Mouse (Mus musculus) adrenal gland, postnatal 25 days (tissue): ENCODE measurements around the gene Pyroxd2. TPM values are rescaled to one million over a fixed set of nuclear protein-coding genes. Genes with fewer than 3 reads are reported as not detected.

Source experiments
- DNase-seq: peaks from one replicate; pipeline ENCODE4 v3.0.0; 2021; ENCODE audit warnings: mixed read lengths
- total RNA-seq: library from RNA; stranded (reverse); gene quantifications from 2 replicates; pipeline ENCODE4 v1.2.3, GENCODE M21; 2021

Pyroxd2 gene
- total RNA-seq, 1 experiment from 2014 or later = 47.5 TPM

DNA sequence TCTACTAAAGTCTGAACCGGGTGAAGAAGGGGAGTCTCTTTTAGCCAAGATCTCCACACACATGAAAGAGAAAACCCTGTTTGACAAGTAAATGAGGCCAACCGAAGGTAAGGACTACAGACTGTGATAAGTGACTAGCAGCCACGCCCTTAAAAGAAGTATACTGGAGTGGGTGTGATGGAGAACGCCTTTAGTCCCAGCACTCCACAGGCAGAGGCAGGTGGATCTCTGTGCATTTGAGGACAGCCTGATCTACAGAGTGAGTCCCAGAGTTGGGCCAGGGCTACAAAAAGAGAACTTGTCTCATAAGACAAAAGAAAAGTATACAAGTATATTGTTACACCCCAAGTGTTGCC is 6.7 kb downstream of the Pyroxd2 start:
- DNase-seq = no peak

DNA sequence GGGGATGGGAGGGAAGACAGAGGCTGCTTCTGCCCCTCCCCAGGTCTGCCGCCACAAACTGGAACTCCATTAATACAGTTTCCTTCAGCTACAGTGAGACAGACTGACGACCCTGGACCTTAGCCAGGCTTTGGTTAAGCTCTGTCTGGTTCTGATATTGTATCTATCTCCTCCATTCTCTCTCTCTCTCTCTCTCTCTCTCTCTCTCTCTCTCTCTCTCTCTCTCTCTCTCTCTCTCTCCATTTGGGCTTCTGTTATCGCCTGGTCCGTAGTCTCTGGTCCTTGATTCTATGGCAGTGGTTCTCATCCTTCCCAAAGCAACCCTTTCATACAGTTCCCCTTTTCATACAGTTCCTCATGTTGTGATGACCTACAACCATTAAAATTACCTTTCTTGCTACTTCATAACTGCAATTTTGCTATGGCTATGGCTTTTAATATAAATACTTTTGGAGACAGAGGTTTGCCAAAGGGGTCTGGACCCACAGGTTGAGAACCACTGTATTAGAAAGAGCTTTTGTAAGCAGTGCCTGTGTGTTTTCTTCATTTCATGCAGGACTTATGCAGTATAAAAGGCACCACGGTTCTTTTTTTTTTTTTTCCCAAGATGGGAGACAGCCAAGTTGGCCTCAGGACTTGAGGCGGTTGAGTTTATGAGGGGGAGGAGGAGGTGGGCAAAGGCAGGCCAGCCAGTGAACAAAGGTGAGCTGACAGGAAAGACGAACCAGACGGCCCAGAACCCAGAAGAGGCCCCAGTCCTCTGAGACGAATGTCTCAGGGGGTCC is 7.3 kb downstream of the Pyroxd2 start:
- DNase-seq = no peak

DNA sequence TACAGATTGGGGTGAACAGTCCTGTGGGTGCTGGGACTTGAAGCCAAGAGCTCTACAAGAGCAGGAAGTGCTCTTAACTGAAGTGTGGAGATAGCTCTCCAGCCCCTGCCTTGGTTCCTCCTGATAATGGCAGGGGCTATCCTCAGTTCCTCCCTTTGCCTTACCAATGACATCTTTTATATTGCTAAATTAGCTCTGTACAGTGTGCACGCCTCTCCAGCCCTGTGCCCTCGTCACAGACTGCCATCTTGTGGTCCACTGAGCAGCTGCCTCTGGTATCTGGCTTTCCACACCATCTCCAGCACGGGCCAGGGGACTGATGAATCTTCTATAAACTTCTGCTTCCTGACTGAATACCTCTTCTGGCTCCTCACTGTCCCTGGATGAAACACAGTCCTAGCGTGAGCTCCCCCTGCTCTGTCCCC is 8.4 kb downstream of the Pyroxd2 start:
- peak; percentile 61 for DNase-seq

DNA sequence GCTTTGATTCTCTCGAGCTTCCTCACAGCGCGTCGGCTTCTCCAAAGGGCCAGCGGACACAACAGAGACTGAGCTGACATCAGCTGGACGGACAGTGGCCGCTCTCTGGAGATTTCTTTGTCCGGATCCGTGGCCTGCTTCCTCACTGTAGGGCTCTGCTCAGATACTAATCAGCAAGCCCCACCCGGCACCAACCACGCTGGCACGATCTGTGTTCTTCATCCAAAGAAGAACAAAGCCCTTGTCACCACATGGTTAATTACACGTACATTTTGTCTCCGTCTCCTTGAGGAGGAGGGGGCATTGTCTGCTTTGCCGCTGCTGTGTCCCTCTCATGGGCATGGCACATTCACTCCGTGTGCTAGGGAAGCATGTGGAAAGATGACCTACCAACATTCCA is 9.3 kb downstream of the Pyroxd2 start:
- DNase-seq = no peak

DNA sequence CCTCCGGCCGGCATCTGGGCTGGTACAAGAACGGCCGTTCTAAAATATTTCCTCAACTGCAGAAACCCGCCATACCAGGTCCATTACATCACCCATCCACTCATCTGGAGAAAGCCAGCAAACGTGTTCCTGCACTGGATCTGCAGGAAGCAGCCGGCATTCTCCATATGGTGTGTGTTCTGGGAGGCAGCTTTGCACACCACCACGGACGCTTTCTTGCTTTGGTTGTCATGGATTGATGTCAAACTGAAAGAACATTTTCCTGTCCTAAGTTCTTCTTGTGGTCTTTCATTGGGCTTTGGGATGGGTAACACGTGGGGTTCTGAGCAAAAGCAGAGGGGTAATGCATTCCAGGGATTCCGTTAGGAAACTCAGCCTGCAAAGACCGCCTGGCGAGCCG is 10.7 kb downstream of the Pyroxd2 start:
- no peak for DNase-seq

DNA sequence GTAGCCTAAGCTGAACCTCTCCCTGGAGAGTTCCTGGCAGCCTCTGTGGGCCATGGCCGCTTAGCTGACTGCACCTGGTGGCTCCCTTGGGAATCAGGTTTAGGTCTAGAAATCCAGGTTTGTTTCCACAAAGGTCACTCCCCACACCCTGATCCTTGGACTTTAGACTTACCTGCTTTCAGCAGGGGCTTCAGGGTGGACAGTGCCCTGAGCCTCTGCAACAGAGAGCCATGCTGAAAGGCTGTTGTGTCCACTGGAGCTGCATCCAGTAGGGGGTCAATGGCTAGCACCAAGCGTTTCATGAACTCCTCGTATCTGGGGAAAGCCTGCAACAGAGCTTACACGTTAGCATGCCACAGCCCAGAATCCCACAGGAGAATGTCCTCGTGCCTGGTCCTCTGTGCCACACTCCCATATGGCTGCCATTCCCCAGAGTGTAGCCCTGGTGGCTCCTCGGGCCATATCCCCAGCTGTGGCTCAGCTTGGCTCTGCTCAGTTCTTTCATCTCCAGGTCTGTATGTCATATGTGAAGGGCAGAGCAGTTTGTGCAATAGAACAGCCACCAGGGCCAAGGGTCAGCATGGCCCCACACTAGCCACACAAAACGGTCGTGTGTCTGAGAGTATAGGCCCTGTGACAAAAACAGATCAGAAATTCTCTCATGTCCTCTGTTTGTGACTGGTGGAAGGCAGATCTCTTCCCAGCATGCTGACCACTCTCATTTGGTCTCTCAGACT is 12.2 kb downstream of the Pyroxd2 start:
- DNase-seq = no peak

DNA sequence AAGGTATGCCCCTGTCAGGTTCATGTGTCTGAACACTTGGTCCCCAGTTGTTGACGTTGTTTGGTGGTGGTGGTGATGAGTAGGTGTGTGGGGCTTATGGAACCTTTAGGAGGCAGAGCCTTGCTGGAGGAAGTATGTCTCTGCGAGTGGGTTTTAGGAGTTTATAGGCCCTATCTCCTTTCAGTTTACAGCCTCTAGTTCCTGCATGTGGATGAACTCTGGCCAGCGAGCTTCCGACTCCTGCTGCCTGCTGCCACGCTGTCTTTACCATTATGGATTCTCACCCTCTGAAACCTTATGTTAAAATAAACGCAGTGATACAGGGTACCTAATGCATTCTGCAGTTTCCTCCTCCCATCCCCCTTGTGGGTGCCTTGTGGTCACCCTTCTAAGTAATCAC is 12.8 kb downstream of the Pyroxd2 start:
- no peak for DNase-seq

DNA sequence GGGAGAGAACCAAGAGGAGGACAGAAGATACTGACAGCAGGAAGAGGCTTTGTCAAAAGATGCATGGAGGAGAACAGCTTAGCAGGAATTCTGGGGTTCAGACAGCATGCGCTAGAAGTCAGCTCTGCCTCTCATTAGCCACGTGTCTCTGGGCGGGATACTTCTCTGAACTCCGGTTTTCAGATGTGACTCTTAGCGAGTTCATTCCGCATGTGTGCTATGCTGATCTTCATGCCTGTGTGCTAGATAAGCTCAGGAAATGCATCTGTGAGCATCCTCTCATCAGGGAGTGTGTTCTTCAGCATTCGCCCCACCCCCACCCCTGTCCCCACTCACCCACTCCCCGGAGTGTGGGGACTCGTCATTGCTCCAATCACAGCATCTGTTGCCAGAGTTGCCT is 14.8 kb downstream of the Pyroxd2 start:
- no peak for DNase-seq

DNA sequence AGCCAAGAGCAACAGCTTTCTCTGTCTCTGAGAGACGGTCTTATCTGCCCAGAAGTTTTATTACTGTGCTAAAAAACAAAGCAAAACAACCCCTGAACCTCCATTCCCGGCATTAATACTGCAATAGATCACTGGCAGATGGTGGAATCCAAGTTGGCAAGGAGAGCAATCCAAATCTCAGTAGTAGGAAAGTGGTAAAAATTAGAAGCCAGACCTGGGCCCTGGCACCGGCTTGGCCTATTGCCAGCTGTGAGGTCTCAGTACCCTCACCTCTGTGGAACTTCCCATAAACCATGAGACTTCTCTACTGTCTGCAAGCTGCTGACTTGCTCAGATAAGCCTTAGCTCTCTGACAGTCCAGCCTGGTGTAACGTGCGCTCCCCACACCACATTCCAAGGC is 17.6 kb downstream of the Pyroxd2 start:
- no peak for DNase-seq

DNA sequence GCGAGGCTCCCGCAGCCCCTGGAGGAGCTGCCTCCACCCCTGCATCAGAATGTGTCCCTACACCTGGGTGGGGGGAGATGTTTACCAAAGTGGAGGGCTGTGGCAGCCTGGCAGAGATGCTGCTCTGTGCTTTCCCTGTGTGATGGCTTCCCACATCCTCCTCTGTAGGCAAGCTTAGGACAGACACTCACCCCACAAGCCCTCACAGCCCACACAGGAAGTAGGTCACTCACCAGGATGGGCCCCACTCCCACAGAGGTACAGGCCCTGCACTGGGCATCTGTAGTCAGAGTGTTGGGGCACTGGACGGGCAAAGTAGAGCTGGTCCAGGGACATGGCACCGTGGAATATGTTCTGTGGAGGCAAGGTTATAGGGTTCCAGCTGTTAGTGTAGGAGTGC is 25.2 kb downstream of the Pyroxd2 start:
- DNase-seq = no peak

DNA sequence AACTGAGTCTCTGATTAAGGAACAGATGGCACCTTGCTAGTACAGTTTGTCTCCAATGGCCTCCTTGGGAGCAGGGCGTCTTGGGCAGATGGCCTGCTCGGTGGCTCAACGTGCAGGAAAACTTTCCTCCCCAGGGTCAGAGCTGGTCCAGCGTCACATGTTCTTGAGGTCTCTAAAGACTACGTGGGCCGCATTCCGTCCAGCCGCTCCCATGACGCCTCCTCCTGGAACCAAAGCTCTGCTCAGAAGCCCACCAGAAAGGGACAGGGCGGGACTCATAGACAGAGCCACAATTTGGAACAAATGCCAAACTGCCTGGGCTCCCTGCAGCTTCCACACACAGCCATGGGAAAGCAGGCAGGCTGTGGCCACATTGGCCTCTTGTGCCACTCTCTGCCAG is 25.8 kb downstream of the Pyroxd2 start:
- DNase-seq = no peak

DNA sequence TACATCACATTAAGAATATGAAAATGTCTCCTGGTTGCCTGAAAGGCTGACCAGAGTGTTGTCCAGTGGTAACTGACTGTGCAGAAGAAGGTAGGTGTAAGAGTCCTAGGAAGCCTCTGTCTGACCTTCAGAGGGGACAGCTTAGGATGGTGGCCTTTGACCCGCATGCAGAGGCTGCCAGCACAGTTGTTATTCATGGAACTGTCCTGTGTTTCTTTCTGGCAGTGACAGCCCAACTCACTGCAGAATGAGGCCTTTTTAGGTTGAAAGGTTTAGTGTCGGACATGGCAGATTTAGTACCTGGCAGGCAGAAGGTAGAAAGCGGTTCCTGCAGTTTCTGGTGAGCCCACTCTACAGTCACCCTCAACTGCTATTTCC is 26.6 kb downstream of the Pyroxd2 start:
- DNase-seq = no peak

DNA sequence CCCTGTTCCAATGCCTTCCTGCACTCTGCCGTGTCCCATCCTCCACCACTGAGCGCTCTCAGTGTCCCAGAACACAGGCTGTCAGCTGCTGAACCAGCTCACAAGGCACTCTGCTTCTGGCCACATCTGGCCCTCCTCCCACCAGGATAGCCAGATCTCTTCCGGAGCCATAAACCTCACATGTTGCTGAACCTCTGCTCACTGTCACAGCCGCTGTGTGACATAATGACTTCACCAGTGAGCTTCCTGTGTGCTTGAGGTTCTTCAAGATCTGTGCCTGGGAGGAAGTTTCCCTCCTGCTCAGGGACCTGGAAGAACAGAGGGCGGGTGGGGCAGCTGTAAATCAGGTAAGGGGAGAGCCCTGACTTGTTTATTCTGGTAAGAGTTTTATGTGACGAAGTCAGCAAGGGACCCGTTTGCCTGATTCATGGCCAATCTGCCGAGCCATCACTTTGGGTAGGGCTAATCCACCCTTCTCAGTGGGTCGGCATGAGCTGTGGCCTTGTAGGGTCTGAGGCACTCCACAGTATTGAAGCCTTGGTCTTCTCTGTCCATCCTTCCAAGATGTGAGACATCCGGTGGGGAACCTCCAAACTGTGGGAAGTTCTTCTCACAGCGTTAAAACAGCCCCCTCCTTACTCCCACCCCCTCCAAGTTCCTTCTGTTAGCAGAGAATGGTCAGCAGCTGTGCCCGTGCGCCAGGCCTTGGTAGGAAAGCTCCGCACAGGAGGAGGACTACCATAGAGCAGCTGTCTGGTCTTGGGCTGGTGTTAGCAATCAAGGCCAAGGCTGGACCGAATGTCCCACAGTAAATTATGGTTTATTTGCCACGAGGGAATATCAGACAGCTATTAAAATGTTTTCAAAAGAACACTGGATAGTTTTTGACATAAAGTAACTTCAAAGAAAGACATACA is 27.3 kb downstream of the Pyroxd2 start:
- DNase-seq = no peak

DNA sequence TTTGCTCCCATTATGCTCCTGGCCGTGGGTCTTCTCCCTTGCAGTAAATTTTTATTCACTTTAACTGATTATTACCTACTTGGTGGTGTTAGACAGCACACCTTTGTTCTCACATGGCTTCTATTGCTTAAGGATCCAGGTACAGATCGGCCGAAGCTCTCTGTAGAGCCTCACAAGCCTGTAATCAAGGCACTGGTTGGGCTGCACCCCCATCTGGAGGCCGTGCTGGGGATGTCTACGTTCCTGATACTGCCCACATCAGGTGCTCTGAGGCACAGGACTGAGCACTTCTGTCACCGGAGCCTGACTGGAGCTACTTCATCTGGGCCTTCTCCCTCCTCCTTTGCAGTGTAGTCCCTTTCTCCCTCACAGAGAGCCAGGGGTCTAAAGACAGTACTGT is 29.3 kb downstream of the Pyroxd2 start:
- DNase-seq = no peak

DNA sequence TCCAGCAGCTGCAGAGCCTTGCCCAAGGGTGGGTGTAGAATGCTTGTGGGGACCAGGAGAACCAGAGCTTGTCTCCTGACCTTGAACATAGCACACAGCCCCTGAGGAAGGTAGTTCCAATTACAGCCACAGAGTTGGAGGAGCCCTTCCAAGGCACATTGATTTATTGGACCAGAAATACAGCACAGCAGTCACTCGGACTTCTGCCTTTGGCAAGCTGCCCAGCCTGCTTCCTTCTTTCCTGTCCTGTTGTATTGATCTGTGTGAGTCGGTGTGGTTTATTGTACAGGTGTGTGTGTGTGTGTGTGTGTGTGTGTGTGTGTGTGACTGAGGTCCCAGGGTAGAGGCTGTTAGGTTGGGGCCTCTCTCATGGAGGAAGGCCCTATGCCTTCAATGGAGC is 30.1 kb downstream of the Pyroxd2 start:
- peak; percentile 56 for DNase-seq

DNA sequence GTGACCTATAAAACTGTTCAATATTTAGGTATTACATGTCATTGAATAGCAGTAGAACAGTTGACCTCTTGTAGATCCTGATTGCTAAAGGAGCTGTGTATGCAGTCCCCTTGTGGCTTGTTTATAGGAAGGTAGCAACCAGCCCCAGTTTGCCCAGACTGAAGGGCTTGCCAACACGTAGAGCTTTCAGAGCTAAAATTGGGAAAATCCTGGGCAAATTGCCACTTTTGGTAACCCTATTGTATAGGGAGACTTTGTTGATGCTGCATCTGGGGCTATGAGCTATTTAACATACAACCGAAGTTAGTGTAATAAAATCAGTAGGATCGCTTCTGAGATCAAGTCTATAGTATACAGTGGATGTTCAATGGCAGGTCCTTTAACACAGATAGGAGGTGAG is 34.5 kb downstream of the Pyroxd2 start:
- DNase-seq = no peak

DNA sequence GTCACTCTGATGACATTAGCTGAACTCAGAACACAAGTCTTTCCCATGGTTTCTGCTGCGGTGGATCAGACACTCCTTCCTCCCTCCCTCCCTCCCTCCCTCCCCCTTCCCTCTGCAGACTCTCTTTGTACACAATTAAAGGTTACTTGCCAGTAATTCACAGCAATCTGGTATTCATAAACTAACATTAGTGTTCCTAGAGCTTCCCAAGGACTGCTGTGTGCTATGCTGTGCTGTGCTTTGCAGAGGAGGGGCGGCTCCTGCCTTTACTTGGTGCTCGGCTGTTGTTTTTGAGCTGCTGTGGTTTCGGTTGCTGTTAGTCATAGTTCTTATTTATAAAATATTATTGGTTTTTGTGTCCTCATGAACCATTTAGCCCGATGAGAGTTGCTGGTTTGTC is 34.9 kb downstream of the Pyroxd2 start:
- DNase-seq = no peak

DNA sequence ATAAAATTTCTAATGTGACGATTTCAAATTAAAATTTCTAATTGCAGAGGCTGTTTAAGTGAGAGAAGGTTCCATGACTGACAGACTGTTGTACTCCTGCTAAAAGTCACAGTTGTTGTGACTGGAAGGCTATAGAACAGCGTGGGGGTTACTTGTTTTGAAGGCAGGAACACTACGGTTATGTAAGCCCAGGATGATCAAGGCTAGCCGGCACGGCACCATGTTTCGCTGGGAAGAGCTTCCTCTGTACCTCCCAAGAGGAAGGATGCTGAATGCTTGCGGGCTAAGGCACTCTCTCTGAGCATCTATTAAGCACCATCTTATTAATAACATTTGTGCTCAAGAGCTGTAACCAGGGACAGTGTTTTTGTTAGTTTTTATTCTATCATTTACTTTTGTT is 36.1 kb downstream of the Pyroxd2 start:
- no peak for DNase-seq

DNA sequence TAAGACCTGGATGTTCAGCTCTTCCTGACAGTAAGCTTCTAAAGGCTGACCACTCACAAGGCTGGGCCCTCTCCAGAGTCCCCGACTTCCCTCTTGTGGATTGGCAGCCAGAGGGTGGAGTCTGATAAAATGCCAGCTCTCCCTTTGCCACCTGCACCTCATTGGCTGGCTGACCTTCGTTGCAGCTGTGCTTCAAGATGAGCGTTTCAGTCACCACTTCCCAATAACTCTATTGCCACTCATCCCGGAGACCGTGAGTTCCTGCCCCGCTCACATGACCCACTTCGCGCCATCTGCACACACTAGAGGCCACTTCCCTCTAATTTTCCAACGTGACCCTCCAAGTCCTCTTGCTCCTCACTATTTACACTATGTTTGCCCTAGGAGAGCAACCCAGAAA is 38.8 kb downstream of the Pyroxd2 start:
- no peak for DNase-seq

DNA sequence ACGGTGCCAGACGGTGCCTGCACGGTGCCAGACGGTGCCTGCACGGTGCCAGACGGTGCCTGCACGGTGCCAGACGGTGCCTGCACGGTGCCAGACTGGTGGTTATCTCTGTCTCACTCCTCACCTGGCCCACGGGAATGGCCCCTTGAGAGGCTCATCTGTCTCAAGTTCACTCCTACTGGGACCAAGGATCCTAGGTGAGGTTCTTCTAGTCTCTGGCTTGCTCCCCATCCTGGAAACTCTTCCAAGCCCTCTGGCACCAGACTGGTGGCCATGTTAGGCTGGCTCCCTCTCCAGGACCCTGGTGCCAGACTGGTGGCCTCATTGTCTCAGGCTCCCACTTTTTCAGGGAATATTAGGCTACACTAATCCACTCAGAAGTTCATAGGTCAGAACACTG is 53.1 kb downstream of the Pyroxd2 start:
- no peak for DNase-seq

DNA sequence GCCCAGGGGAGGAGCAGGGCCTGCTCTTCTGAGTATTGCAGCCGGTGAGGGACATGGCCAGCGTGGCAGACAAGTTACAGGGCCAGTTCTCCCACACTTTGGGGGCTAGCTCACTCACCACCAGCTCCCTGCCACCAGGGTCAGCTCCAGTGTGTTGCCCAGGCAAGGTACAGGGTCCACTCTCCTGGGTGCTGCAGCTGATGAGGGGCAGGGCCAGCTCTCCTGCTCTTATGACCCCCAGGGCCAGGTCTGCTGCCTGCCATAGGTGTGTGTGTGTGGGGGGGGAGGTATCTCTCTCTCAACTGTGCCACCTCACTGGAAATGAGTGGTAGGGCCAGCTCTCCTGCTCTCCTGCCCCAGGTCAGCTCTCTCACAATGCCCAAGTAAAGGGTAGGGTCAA is 54.0 kb downstream of the Pyroxd2 start:
- no peak for DNase-seq

DNA sequence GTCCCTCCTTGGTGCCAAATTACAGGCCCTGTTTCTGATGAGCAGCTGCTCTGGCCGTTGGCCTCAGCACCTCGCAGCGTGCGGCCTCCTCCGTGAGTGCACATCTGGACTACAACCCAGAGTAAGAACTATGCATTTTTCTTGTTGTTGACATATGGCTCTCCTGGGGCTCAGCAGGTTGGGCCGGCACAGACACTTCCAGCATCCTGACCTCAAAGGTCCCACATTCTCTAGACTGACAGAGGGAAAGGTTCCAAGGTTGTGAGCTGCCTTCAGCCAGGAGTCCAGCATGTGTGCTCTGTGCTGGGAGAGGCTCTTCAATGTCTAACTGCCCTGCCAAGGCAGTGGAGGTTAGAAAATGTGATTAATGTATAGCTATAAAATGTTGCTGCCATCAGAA is 55.2 kb downstream of the Pyroxd2 start:
- no peak for DNase-seq

DNA sequence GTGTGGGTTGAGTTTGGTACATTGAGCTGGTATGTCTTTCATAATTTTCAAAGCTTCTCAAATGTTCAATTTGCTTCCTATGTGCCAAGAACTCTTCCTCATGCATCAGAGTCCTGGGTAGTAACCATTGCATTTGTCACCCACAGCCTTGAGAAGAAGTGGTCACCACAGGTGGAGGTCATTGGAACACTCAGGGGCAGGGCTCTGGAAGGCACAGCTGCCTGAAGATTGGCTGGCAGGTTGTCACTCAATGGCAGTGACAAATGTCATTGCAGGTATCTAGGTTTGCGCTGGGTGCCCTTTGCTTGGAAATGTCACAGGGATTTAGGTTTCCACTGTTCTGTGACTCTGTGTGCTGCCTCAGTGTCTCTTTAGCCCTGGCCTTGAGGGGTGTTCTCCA is 62.3 kb downstream of the Pyroxd2 start:
- no peak for DNase-seq
